Mouse (Mus musculus): ENCODE results near the gene Ust.

- TF ChIP-seq CTCF (IDR thresholded peaks at IDR 0.05; ENCODE audit: low read depth, low read length) (no peak), TAL1 (conservative IDR thresholded peaks at IDR 0.05; ENCODE audit: low read depth, low read length) (no peak)
Measured at GRCm38 (mm10) chr10:8521536-8521935, 2.9 kb upstream of the Ust start.

All from G1E (cell line).